Mouse (Mus musculus): ENCODE measurements at regions not wholly inside any gene's neighbourhood (a gene's known extent, or its start where the extent isn't known, plus 50 kb on each side); places are given as distances from the start of the nearest gene placed in this dataset.

DNA sequence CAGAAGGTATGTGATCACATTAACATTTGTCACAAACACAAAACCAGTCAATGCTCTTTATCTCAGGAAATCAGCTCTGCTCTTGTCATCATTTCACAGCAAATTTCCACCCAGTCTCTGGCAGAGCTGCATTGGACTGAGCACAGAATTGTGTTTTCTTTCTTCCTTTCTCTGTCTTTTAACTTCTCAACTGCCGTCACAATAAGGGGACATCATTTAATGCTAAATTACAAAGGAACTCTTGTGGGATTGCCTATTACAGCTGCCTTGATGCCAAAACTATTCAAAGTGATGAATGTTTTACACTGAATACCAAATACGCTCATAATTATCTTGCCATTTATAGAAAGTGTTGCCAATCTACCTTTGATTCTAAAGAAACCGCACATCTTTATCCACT is 424.9 kb upstream of the Fign start:
- no peaks in the 10 kb centered on the region for H3K27me3 ChIP-seq (replicated peaks)
- TF ChIP-seq TCF12 (IDR thresholded peaks at IDR 0.05; ENCODE audit: low read depth, low read length), result no peak
- no peak for TF ChIP-seq TBP (conservative IDR thresholded peaks at IDR 0.05; ENCODE audit: low read depth, low read length)
- TF ChIP-seq NRF1 (IDR thresholded peaks at IDR 0.05; ENCODE audit: low read depth, low read length), result no peak
- no peak for TF ChIP-seq ZMIZ1 (IDR thresholded peaks at IDR 0.05; ENCODE audit: low read depth, low read length)
- TF ChIP-seq GABPA (IDR thresholded peaks at IDR 0.05; ENCODE audit: insufficient replicate concordance, low read depth, low read length), result no peak
- TF ChIP-seq E2F4 (IDR thresholded peaks at IDR 0.05; ENCODE audit: insufficient replicate concordance, low read depth, low read length), result no peak
- TF ChIP-seq KAT2A (IDR thresholded peaks at IDR 0.05; ENCODE audit: insufficient replicate concordance, low read length), result no peak
- no peak for TF ChIP-seq POLR2A (IDR thresholded peaks at IDR 0.05; ENCODE audit: low read depth, low read length)
- H3K79me2 ChIP-seq (replicated peaks; ENCODE audit: control insufficient read depth, extremely low read depth, insufficient read depth, poor library complexity, severe bottlenecking), result no peaks in the 10 kb centered on the region; the same call in 1 of the 2 replicates
- H3K4me2 ChIP-seq (ENCODE audit: insufficient read depth, low read depth, poor library complexity, severe bottlenecking), result no peak overlapping the region
- H3K36me3 ChIP-seq (replicated peaks in 1 of 2; ENCODE audit: control insufficient read depth in 1 of 2, insufficient read depth in 1 of 2, low read length in 1 of 2), result no peaks in the 10 kb centered on the region
- H3K9me3 ChIP-seq (replicated peaks; ENCODE audit: low read length), result peaks cover 20% of the 10 kb centered on the region
- no peaks in the 10 kb centered on the region for H3K4me1 ChIP-seq (ENCODE audit: control insufficient read depth in 1 of 2, insufficient read depth in 2 of 2)
- dilution Hi-C loops (cut with MboI; ENCODE audit: extremely low pct_ligation_motif_present, extremely low pct_unique_long_range_greater_than_20kb, low sequenced_read_pairs), result no loop called here
- H3K9ac ChIP-seq (ENCODE audit: insufficient read depth, low read depth), result no peak overlapping the region
- H3K4me3 ChIP-seq (replicated peaks in 1 of 3; ENCODE audit: low read depth in 2 of 3, low read length in 2 of 3, poor library complexity in 1 of 3), result no peak overlapping the region
- in situ Hi-C loops (cut with MboI; ENCODE audit: low pct_ligation_motif_present, low pct_unique_long_range_greater_than_20kb, low sequenced_read_pairs), result no loop called here
- H3K27ac ChIP-seq (ENCODE audit: insufficient read depth, low read depth), result no peak overlapping the region
- no peak for DNase-seq (ENCODE audit: extremely low read depth)

GRCm38 (mm10) chr2:64522233-64522632 is 424.4 kb upstream of the Fign start:
- no peak overlapping the region for H3K4me2 ChIP-seq (ENCODE audit: insufficient read depth, low read depth, poor library complexity, severe bottlenecking)
- H3K9me3 ChIP-seq (replicated peaks; ENCODE audit: low read length), result peaks cover 19% of the 10 kb centered on the region
- dilution Hi-C loops (cut with MboI; ENCODE audit: extremely low pct_ligation_motif_present, extremely low pct_unique_long_range_greater_than_20kb, low sequenced_read_pairs) (no loop called here), in situ Hi-C loops (cut with MboI; ENCODE audit: low pct_ligation_motif_present, low pct_unique_long_range_greater_than_20kb, low sequenced_read_pairs) (no loop called here)
- no peaks in the 10 kb centered on the region for H3K36me3 ChIP-seq (replicated peaks in 1 of 2; ENCODE audit: control insufficient read depth in 1 of 2, insufficient read depth in 1 of 2, low read length in 1 of 2)
- TF ChIP-seq ELF1 (IDR thresholded peaks at IDR 0.05; ENCODE audit: low read depth, low read length), result no peak
- no peak for TF ChIP-seq USF1 (IDR thresholded peaks at IDR 0.05; ENCODE audit: low read depth, low read length)
- no peak for TF ChIP-seq CHD2 (IDR thresholded peaks at IDR 0.05; ENCODE audit: low read length)
- no peak for TF ChIP-seq USF2 (conservative IDR thresholded peaks at IDR 0.05; ENCODE audit: low read depth, low read length)
- TF ChIP-seq SIN3A (IDR thresholded peaks at IDR 0.05; ENCODE audit: low read length), result no peak
- TF ChIP-seq HCFC1 (IDR thresholded peaks at IDR 0.05; ENCODE audit: low read depth, low read length), result no peak
- TF ChIP-seq ZNF384 (IDR thresholded peaks at IDR 0.05; ENCODE audit: low read depth, low read length), result no peak
- TF ChIP-seq UBTF (IDR thresholded peaks at IDR 0.05; ENCODE audit: low read depth, low read length), result no peak
- no peak for TF ChIP-seq RCOR1 (conservative IDR thresholded peaks at IDR 0.05; ENCODE audit: low read depth, low read length)
- no peak for TF ChIP-seq MYC (IDR thresholded peaks at IDR 0.05; ENCODE audit: low read depth, low read length)
- no peak for TF ChIP-seq ZMIZ1 (IDR thresholded peaks at IDR 0.05; ENCODE audit: low read depth, low read length)
- TF ChIP-seq IRF4 (IDR thresholded peaks at IDR 0.05; ENCODE audit: low read depth, low read length), result no peak
- no peak for TF ChIP-seq TBP (conservative IDR thresholded peaks at IDR 0.05; ENCODE audit: low read depth, low read length)
- TF ChIP-seq POLR2AphosphoS2 (IDR thresholded peaks at IDR 0.05; ENCODE audit: low read depth, low read length), result no peak
- TF ChIP-seq CHD1 (IDR thresholded peaks at IDR 0.05; ENCODE audit: low read depth, low read length), result no peak
- TF ChIP-seq JUN (IDR thresholded peaks at IDR 0.05; ENCODE audit: insufficient read depth, low read depth, low read length), result no peak
- TF ChIP-seq EP300 (IDR thresholded peaks at IDR 0.05; ENCODE audit: low read length), result no peak
- no peak for TF ChIP-seq BHLHE40 (IDR thresholded peaks at IDR 0.05; ENCODE audit: low read depth, low read length)
- no peak for TF ChIP-seq MAFK (IDR thresholded peaks at IDR 0.05; ENCODE audit: insufficient replicate concordance, low read length)
- no peak for TF ChIP-seq NELFE (IDR thresholded peaks at IDR 0.05; ENCODE audit: low read depth, low read length)
- no peaks in the 10 kb centered on the region for H3K27me3 ChIP-seq (replicated peaks)
- no peaks in the 10 kb centered on the region for H3K4me1 ChIP-seq (ENCODE audit: control insufficient read depth in 1 of 2, insufficient read depth in 2 of 2)
- no peak overlapping the region for H3K9ac ChIP-seq (ENCODE audit: insufficient read depth, low read depth)
- H3K27ac ChIP-seq (ENCODE audit: insufficient read depth, low read depth), result no peak overlapping the region
- no peaks in the 10 kb centered on the region; the same call in 1 of the 2 replicates for H3K79me2 ChIP-seq (replicated peaks; ENCODE audit: control insufficient read depth, extremely low read depth, insufficient read depth, poor library complexity, severe bottlenecking)
- no peak overlapping the region for H3K4me3 ChIP-seq (replicated peaks in 1 of 3; ENCODE audit: low read depth in 2 of 3, low read length in 2 of 3, poor library complexity in 1 of 3)
- no peak for DNase-seq (ENCODE audit: extremely low read depth)

Data from CH12.LX (cell line).